Mouse (Mus musculus): ENCODE data around the gene 1700034I23Rik.

DNA sequence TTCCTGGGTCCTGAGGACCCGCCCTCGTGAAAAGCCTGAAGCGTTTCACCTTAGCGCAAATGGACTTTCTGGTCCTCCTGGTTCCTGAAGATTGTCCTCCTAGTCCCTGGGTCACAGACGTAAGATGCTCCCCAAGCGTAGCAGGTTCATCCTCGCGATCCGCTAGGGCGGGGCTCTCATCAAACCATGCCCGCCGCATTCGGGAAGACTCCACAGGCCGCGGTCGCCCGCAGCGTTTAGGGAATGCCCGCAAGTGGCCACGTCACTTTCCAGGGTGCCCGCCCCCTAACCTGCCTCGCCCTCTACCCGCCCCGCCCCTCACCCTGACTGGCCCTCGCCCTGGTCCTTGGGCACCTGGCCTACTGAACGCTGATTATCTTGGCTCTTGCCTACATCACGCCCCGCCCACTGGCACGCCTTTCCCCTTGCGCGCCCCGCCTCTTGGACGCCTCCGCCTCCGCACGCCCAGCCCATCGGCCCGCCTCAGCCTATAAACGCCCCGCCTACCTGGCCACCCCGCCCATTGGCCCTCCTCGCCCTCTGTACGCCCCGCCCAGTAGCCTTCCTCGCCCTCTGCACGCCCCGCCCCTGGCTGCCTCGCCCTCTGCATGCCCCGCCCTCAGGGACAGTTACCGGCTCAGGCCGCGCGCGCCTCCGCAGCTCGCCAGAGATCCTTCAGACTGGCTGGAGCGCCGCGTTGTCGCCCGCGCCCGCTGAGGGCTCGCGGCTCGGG, 47.0 kb upstream of the 1700034I23Rik start, which contains the start of gene Larp1b:
- TF ChIP-seq CTCF (IDR thresholded peaks at IDR 0.05; ENCODE audit: low read depth) (0 out of 2 replicates have a peak, but pooled peaks have one; percentile 3), EP300 (optimal IDR thresholded peaks at IDR 0.05) (no peak)
